Mouse (Mus musculus): ENCODE results near the gene Lemd1.

Gene Lemd1

GRCm38 (mm10) chr1:132164780-132165518 lies 26.3 kb upstream of the Lemd1 start:
- DNase-seq (ENCODE audit: low spot score): no peak

- no peak for DNase-seq (ENCODE audit: low spot score)
Measured at GRCm38 (mm10) chr1:132165859-132166258, 25.4 kb upstream of the Lemd1 start.

DNA sequence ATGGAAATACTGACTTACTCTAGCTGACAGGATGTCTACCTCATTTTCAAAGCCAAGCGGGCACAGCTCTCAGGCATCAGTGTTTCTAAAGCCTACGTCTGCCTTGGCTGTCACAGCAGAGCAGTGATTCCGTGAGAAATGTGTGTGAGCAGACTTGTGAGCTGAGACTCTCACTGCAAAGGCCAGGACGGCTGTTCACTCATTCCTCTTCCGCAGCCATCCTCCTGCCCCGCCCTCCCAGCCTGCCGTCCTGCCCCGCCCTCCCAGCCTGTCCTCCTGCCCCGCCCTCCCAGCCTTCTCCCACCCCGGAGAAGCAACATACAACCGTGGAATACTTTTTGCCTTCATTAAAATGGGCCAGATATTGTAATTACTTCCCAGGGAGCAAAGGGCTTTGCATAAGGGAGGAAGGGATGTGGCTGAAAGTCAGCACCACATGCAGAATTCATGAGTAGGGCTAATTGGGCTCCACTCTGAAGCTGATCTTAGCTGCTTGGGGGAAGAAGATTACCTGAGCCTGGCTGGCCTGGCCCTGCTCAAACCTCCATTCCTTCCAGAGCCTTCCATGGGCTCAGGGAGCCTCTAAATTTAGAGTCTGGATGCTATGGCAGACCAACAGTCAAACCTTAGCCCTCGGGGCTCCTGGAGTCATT lies 23.0 kb upstream of the Lemd1 start:
- no peak for DNase-seq (ENCODE audit: low spot score)

GRCm38 (mm10) chr1:132170698-132171097 lies 20.5 kb upstream of the Lemd1 start:
- no peak for DNase-seq (ENCODE audit: low spot score)

DNA sequence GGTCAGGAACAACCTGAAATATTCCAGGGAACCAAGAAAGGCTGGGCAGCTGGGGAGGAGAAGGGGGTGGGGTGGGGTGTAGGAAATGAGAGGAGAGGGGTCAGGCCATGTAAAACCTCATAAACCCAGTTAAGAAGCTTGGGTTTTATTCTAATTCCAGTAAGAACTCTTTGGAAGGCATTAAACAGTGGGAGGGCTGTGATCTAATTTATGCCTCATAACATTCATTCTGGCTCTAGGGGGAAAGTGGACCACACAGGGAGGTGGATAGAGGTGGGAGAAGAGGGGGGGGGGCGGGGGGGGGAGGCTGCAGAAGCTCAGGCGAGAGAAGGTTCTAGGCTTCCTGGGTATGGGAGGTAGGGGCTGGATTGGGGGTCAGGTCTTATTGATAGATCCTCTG lies 19.6 kb upstream of the Lemd1 start:
- DNase-seq (ENCODE audit: low spot score): no peak

GRCm38 (mm10) chr1:132186303-132186702 lies 4.9 kb upstream of the Lemd1 start:
- DNase-seq (ENCODE audit: low spot score): no peak

- DNase-seq (ENCODE audit: low spot score): no peak
Measured at GRCm38 (mm10) chr1:132188442-132189066, 2.7 kb upstream of the Lemd1 start.

GRCm38 (mm10) chr1:132189231-132189630 lies 2.0 kb upstream of the Lemd1 start:
- no peak for DNase-seq (ENCODE audit: low spot score)

DNA sequence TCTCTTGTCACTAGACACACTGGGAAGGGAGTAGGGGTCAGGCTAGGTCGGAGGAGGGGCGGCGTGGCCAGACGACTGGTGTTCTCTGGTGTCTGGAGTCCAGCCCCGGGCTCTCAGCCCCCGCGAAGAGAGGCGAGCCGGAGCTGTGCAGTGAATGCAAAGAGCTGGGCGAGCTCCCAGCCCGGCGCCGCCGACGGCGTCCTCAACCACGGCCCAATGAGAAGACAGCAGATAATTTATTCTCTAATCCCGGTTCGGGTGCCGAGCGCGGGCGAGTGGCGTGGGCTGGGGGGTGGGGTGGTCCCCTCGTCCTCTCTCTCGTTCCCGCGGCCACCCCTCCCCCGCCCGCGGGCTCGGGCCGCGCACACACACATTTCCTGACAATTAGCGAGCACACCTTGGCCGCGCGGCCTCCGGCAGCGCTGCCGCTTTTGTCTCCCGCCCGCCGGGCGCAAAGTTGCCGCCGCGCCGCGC lies 1.2 kb upstream of the Lemd1 start:
- DNase-seq (ENCODE audit: low spot score): no peak

DNA sequence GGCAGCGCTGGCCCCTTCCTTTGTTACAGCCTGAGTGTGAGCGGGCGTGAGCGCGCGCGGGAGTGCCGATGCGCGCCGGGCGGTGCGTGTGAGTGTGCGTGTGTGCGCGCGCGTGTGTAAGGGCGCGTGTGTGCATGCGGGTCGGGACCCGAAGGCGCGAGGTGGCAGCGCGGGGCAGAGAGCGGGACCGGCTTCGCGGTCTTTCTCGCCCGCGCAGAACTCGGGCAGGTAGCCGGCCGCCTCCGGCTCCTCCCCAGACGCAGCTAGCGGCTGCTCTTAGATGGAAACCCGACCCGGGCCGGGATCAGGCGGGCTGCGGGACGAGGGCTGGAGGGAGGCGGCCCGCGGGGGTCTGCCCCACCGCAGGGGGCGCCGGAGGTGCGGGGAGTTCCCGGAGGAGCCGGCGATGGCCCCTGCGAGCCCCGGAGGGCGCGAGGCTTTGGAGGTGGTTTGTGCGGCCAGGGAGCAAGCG lies 574 bp upstream of the Lemd1 start:
- no peak for DNase-seq (ENCODE audit: low spot score)

DNA sequence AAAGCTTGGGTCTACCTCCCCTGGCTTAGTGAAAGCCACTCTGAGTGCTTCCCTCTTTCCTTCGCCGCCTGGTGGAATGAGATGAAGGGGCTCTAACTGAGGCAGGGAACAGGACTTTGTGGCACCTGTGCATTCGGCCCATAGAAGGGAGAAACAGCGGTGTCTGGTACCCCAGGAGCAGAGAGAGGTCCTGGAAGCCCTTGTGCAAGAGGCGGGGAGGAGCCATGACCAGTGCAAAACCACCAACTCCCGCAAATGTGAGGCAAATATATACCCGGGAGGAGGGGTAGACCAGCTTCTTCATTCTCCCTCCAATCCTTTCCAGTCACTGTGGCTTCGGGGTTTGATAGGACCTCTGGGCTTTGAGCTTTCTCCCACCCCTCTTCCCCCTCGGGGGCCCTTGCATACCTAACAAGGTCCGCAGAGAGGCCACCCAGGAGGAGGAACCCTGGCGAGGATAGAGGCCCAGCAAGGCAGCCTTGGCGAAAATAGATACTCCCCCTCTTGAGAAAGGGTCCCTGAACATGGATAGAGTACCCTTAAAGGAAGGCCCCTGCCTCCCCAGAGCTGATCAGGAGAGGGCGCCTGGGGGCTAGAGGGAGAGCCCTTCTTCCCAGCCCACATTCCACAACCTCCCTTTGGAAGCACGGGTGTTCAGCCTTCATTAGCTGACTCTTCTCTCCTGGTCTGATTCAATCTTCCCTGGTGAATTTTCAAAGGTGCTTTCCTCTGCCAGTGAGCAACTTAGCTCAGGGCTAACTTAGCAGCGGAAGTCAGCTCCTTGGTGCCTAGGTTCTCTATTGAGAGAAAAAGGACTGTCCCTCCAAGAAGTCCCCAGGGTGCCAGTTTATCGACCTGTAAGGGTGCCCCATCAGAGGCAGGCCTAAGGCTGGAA lies 802 bp downstream of the Lemd1 start:
- no peak for DNase-seq (ENCODE audit: low spot score)

GRCm38 (mm10) chr1:132193806-132194205 lies 2.6 kb downstream of the Lemd1 start:
- DNase-seq (ENCODE audit: low spot score): no peak

DNA sequence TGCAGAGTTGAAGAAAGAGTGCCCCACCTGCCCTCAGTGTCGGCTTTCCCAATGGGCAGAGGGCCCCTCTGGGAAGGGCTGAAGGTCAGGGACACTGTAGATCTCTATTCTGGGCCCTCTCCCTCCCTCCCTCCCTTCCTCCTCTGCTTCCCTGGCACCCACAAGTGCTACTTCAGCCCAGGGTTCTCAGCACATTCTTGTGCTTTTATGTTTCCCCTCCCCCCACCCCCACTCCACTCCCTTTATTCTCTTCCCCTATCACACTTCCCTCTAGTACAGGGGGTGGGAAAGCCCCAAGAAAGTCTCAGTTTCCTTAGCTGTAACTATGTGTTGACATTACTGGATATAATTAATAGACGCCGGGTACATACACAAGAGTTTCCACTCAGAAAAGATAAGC lies 3.4 kb downstream of the Lemd1 start:
- DNase-seq (ENCODE audit: low spot score): no peak

- DNase-seq (ENCODE audit: low spot score): no peak
Measured at GRCm38 (mm10) chr1:132195100-132195499, 3.9 kb downstream of the Lemd1 start.

DNA sequence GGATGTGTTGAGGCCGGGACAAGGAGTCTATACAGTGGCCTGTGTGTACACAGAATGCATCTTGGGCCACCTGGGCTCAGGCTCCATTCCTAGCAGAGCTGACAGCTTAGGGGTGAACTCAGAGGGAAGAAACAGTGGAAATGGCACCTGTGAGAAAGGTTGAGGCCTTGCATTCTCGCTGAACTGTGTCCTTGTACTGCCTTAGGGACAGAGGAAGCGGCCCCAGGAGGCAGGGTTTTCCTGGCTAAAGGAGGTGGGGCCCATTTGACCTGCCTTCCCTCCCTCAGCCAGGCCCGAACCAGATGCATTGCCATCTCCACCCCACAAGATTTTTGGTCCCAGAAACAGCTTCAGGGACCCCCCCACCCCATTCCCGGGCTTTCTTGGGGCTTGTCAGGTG lies 4.5 kb downstream of the Lemd1 start:
- DNase-seq (ENCODE audit: low spot score): no peak

DNA sequence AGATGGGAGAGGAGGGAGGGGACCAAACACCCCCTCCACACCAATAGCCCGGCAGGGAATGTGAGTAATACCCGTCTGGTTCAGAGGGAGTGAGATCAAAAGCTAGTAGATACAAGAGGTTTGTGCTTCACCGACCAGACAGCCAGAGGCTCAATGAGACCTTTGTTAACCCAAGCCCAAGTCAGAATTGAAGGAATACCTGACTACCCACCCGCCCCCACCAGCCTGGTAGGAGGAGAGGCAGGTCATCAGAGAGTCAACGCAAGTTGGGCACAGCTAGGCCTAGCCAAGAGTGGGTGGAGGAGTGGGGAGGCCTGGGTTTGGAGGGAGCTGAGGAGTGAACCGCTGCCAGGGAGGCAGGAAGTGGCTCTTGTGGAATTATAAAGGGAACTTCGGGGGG lies 5.1 kb downstream of the Lemd1 start:
- no peak for DNase-seq (ENCODE audit: low spot score)

DNA sequence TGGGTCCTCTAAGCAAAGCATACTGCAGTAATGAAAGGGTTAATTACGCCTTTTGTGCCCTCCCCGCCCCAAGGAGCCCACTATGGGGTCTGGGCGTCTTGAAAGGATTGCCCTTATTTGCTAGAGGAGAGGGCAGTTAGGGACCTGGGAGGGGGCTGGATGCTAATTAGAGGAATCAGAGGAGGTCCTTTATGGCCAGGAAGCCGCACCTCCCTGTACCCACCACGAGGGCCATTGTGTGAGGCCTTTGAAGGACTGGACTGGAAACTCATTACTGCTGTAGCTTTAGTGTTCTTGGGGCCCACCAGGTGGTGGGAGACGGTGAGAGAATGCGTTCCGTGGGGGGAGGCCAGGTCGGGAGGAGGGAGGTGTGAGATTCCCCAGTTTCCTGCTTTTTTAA lies 6.4 kb downstream of the Lemd1 start:
- DNase-seq (ENCODE audit: low spot score): no peak

DNA sequence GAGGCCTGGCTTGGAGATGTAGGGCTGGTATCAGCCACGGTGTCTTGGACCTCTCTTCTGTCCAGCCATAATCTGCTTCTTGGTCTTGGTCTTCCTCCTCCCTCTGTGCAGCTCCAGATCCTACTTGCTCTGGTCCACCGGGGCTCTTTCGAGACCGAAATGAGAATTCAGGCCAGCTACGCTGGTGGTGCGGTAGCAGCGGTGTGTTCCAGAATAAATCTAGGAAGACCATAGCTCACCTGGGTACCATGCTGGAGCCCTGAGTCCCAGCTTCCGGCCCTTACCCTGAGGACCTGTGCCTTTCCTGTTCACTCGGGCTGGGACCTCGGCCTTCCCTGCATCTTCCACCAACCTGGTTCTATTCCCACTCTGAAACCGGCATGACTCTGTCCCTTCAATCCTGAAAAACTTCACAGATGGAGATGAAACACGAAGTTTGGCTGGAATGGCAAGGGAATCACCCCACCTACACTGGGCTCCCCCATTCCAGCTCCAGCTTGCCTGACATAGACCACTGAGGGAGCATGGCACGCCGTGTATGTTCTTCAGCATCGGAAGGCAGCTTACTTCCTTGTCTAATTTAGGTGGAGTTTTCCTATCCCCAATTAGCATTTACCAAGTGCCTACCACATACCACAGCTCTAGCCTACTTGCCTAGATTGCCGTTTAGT lies 7.3 kb downstream of the Lemd1 start:
- no peak for DNase-seq (ENCODE audit: low spot score)

- no peak for DNase-seq (ENCODE audit: low spot score)
Measured at GRCm38 (mm10) chr1:132199244-132199643, 8.0 kb downstream of the Lemd1 start.

GRCm38 (mm10) chr1:132199934-132200333 lies 8.7 kb downstream of the Lemd1 start:
- no peak for DNase-seq (ENCODE audit: low spot score)
